Mouse (Mus musculus) thymus, adult 2 months (tissue): ENCODE results near the gene Lsm2.

Experiments
- CTCF ChIP-seq: fragments of 200-500 bp; IDR thresholded peaks from 2 replicates; pipeline ENCODE4 v1.5.1; 2012; ENCODE audit warnings: mild to moderate bottlenecking, control low read depth, low read length, moderate library complexity, borderline replicate concordance; ENCODE audit not compliant: control insufficient read depth, poor library complexity, insufficient read depth; ENCODE audit errors: extremely low read depth
- POLR2A ChIP-seq: fragments of 200-500 bp; IDR thresholded peaks from 2 replicates; pipeline ENCODE4 v1.6.1; 2012; ENCODE audit warnings: mild to moderate bottlenecking, low read length, control low read depth, moderate library complexity; ENCODE audit not compliant: control insufficient read depth, poor library complexity, insufficient read depth; ENCODE audit errors: extremely low read depth

DNA sequence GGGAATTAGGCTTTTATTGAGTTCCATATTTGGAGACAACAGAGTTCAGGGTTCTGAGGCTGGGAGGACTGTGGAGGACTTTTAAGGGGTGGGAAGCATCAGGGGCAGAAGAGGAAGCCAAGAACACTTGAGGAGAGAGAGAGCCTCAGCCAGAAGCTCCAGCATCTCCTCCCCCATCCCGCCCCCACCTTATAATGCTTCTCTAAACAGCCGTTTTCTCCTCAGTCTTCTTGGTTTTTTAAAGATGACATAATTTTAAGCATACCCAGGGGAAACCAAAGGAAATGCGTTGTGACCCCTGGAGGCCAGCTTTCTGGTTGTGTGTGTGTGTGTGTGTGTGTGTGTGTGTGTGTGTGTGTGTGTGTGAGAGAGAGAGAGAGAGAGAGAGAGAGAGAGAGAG lies 19.5 kb upstream of the Lsm2 start:
- TF ChIP-seq POLR2A (no peak), CTCF (no peak)
